Mouse (Mus musculus) MEL-GATA-1-ER (cell line): ENCODE measurements around the gene Ubap1.

ENCODE experiments used
- DNase-seq: peaks from one replicate; pipeline ENCODE4 v3.0.0-alpha.2; 2012; ENCODE audit warnings: low read depth; ENCODE audit errors: extremely low read depth

The Ubap1 gene

GRCm38 (mm10) chr4:41409341-41409740 is 60.5 kb downstream of the Ubap1 start:
- DNase-seq, result no peak

- no peak for DNase-seq
These were observed 68.2 kb downstream of the Ubap1 start for GRCm38 (mm10) chr4:41416966-41417365.

GRCm38 (mm10) chr4:41438931-41439330 is 90.1 kb downstream of the Ubap1 start:
- no peak for DNase-seq
